Mouse (Mus musculus) cerebellum, adult 2 months (tissue): Measurements from ENCODE around the gene Zfp81. TPM values are rescaled to one million over a fixed set of nuclear protein-coding genes. Genes with fewer than 3 reads are reported as not detected.

Experiments
- polyA plus RNA-seq: library from polyadenylated mRNA; depleted of rRNA; stranded (reverse); fragments of >200 nt; gene quantifications from 2 replicates; pipeline ENCODE4 v1.2.3, GENCODE M21; 2012; rRNA removed

The Zfp81 gene
- polyA plus RNA-seq, 1 experiment = 8.2 TPM

Other genes with a start within 250 kb of the Zfp81 start
- gene Morc2b, start 219.2 kb downstream of the Zfp81 start, polyA plus RNA-seq = 4.5 and 5.1 TPM in 2 replicates
- gene Olfr55, start 190.4 kb downstream of the Zfp81 start, polyA plus RNA-seq = 0.03 and 0.05 TPM in 2 replicates
- not detected in 2 replicates for gene Olfr239, start 167.6 kb downstream of the Zfp81 start, polyA plus RNA-seq
- gene Olfr1564, start 137.2 kb downstream of the Zfp81 start, polyA plus RNA-seq = 3.1 and 3.3 TPM in 2 replicates
- gene Zfp955a, start 103.7 kb downstream of the Zfp81 start, polyA plus RNA-seq = 5.3 and 6.7 TPM in 2 replicates
- not detected in 2 replicates for gene Olfr63, start 94.2 kb downstream of the Zfp81 start, polyA plus RNA-seq
- gene Zfp955b, start 69.3 kb downstream of the Zfp81 start, polyA plus RNA-seq = 16.0 and 16.8 TPM in 2 replicates
- gene Zfp101, start 35.8 kb upstream of the Zfp81 start, polyA plus RNA-seq = 12.7 and 13.1 TPM in 2 replicates
- 0.46 and 0.61 TPM in 2 replicates for gene Actl9, start 74.0 kb upstream of the Zfp81 start, polyA plus RNA-seq
- gene Adamts10, start 165.3 kb upstream of the Zfp81 start, polyA plus RNA-seq = 205 and 251 TPM in 2 replicates
- 0.86 and 1.0 TPM in 2 replicates for gene Myo1f, start 196.8 kb upstream of the Zfp81 start, polyA plus RNA-seq